Mouse (Mus musculus): ENCODE measurements at regions not wholly inside any gene's neighbourhood (a gene's known extent, or its start where the extent isn't known, plus 50 kb on each side); places are given as distances from the start of the nearest gene placed in this dataset.

GRCm38 (mm10) chr10:67661666-67662065 lies 112.9 kb upstream of the Ado start:
- no peaks in the 10 kb centered on the region for H3K27me3 ChIP-seq (ENCODE audit: insufficient read depth, low read length)
- no peak for TF ChIP-seq CTCF (IDR thresholded peaks at IDR 0.05; ENCODE audit: low read depth)
- H3K4me3 ChIP-seq (ENCODE audit: low read length), result no peak overlapping the region
- no peaks in the 10 kb centered on the region for H3K9me3 ChIP-seq (ENCODE audit: low read length)
- DNase-seq (ENCODE audit: low spot score) (no peak), ATAC-seq (no peak)
- 89% methylated on average over 4 of the region's 4 CpGs for WGBS
- H3K4me2 ChIP-seq (ENCODE audit: low read depth, low read length), result no peak overlapping the region
- no peaks in the 10 kb centered on the region for H3K4me1 ChIP-seq (ENCODE audit: insufficient read depth, low read length)
- no peaks in the 10 kb centered on the region for H3K36me3 ChIP-seq (ENCODE audit: insufficient read depth, low read length)
- H3K27ac ChIP-seq, result no peak overlapping the region
- H3K9ac ChIP-seq (replicated peaks; ENCODE audit: low read length), result no peak overlapping the region

GRCm38 (mm10) chr10:67658005-67658545 lies 109.3 kb upstream of the Ado start:
- WGBS, result 74% methylated on average over 4 of the region's 4 CpGs
- Histone ChIP-seq H3K36me3 (ENCODE audit: insufficient read depth, low read length) (no peaks in the 10 kb centered on the region), H3K27ac (no peak overlapping the region), H3K4me1 (ENCODE audit: insufficient read depth, low read length) (no peaks in the 10 kb centered on the region), H3K4me3 (ENCODE audit: low read length) (no peak overlapping the region), H3K9ac (replicated peaks; ENCODE audit: low read length) (no peak overlapping the region), H3K9me3 (ENCODE audit: low read length) (no peaks in the 10 kb centered on the region), H3K4me2 (ENCODE audit: low read depth, low read length) (no peak overlapping the region), H3K27me3 (ENCODE audit: insufficient read depth, low read length) (no peaks in the 10 kb centered on the region)
- ATAC-seq, result no peak
- no peak for DNase-seq (ENCODE audit: low spot score)
- TF ChIP-seq CTCF (IDR thresholded peaks at IDR 0.05; ENCODE audit: low read depth), result no peak

- Histone ChIP-seq H3K36me3 (ENCODE audit: insufficient read depth, low read length) (no peaks in the 10 kb centered on the region), H3K27ac (no peak overlapping the region), H3K4me1 (ENCODE audit: insufficient read depth, low read length) (no peaks in the 10 kb centered on the region), H3K9me3 (ENCODE audit: low read length) (no peaks in the 10 kb centered on the region), H3K27me3 (ENCODE audit: insufficient read depth, low read length) (no peaks in the 10 kb centered on the region), H3K4me2 (ENCODE audit: low read depth, low read length) (no peak overlapping the region), H3K4me3 (ENCODE audit: low read length) (no peak overlapping the region), H3K9ac (replicated peaks; ENCODE audit: low read length) (no peak overlapping the region)
- ATAC-seq (no peak), DNase-seq (ENCODE audit: low spot score) (no peak)
- no peak for TF ChIP-seq CTCF (IDR thresholded peaks at IDR 0.05; ENCODE audit: low read depth)
- WGBS, result 71% methylated on average over 2 of the region's 2 CpGs
These were observed 108.5 kb upstream of the Ado start for GRCm38 (mm10) chr10:67657305-67657704.

GRCm38 (mm10) chr10:67654518-67654917 lies 105.8 kb upstream of the Ado start:
- H3K36me3 ChIP-seq (ENCODE audit: insufficient read depth, low read length), result no peaks in the 10 kb centered on the region
- ATAC-seq (no peak; the same call in 1 of the 2 replicates), DNase-seq (ENCODE audit: low spot score) (no peak)
- H3K4me2 ChIP-seq (ENCODE audit: low read depth, low read length), result no peak overlapping the region
- no peak for TF ChIP-seq CTCF (IDR thresholded peaks at IDR 0.05; ENCODE audit: low read depth)
- WGBS, result 61% methylated on average over 10 of the region's 10 CpGs
- no peak overlapping the region for H3K9ac ChIP-seq (replicated peaks; ENCODE audit: low read length)
- no peaks in the 10 kb centered on the region for H3K9me3 ChIP-seq (ENCODE audit: low read length)
- H3K27ac ChIP-seq, result no peak overlapping the region
- H3K4me1 ChIP-seq (ENCODE audit: insufficient read depth, low read length), result no peaks in the 10 kb centered on the region
- H3K27me3 ChIP-seq (ENCODE audit: insufficient read depth, low read length), result no peaks in the 10 kb centered on the region
- no peak overlapping the region for H3K4me3 ChIP-seq (ENCODE audit: low read length)

DNA sequence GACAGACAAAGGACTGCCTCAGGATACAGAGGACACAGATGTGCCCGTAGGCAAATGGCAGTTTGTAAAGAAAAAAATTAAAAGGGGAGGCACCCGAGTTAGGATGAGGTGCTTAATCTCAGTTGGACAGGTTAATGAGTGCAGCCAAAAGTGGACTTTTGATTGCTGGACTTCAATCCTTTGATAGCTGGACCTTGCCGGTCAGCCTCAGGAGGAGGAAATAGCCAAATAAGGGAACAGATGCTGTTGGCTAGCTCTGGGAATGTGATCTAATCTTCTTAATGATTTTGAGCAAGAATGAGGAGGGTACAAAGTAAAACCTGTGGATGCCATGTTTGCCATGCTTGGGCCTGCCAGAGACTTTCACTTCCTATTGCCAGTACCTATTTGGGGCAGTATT lies 103.5 kb upstream of the Ado start:
- ATAC-seq (no peak), DNase-seq (ENCODE audit: low spot score) (no peak)
- Histone ChIP-seq H3K9me3 (ENCODE audit: low read length) (no peaks in the 10 kb centered on the region), H3K27ac (no peak overlapping the region), H3K4me2 (ENCODE audit: low read depth, low read length) (no peak overlapping the region), H3K27me3 (ENCODE audit: insufficient read depth, low read length) (no peaks in the 10 kb centered on the region), H3K4me1 (ENCODE audit: insufficient read depth, low read length) (peaks cover 4% of the 10 kb centered on the region; the same call in 1 of the 2 replicates), H3K36me3 (ENCODE audit: insufficient read depth, low read length) (no peaks in the 10 kb centered on the region), H3K9ac (replicated peaks; ENCODE audit: low read length) (no peak overlapping the region), H3K4me3 (ENCODE audit: low read length) (no peak overlapping the region)
- no peak for TF ChIP-seq CTCF (IDR thresholded peaks at IDR 0.05; ENCODE audit: low read depth)
- WGBS, result 79% methylated on average over 3 of the region's 3 CpGs

DNA sequence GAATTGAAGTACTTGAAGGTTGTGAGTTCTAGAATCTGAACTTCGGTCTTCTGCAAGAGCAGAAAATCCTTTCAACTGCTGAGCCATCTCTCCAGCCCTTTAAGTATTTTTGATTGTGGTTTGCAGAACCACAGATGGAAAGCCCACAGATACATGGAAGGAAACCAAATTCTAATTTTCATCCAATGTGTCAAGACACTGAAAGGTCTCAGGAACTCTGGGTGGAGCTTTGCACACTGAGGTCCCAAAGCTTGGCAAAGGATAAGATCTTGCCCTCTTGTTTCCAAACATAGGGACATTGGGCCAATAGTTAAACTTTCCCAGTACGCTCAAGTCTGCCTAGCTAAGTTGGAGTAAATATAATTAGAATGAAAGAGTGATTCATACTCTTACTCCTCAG lies 102.6 kb upstream of the Ado start:
- 91% methylated on average over 2 of the region's 2 CpGs for WGBS
- no peak for TF ChIP-seq CTCF (IDR thresholded peaks at IDR 0.05; ENCODE audit: low read depth)
- Histone ChIP-seq H3K9me3 (ENCODE audit: low read length) (no peaks in the 10 kb centered on the region), H3K9ac (replicated peaks; ENCODE audit: low read length) (no peak overlapping the region), H3K4me1 (ENCODE audit: insufficient read depth, low read length) (peaks cover 4% of the 10 kb centered on the region; the same call in 1 of the 2 replicates), H3K27ac (no peak overlapping the region), H3K36me3 (ENCODE audit: insufficient read depth, low read length) (no peaks in the 10 kb centered on the region), H3K4me3 (ENCODE audit: low read length) (no peak overlapping the region), H3K27me3 (ENCODE audit: insufficient read depth, low read length) (no peaks in the 10 kb centered on the region), H3K4me2 (ENCODE audit: low read depth, low read length) (no peak overlapping the region)
- no peak for DNase-seq (ENCODE audit: low spot score)
- no peak for ATAC-seq
